Mouse (Mus musculus) WW6 (cell line): ENCODE data around the gene Rac3.
A peak's percentile ranks its signal among the peaks of the same experiment; 100 is the strongest.
"Not testable (repeated sequence)": the region's sequence is repeated elsewhere in the genome, so short reads cannot be mapped to it uniquely, and the experiment has no call there.

Experiments
- DNase-seq: peaks from one replicate; pipeline ENCODE4 v3.0.0-alpha.2; 2013; ENCODE audit warnings: low read depth, low spot score

Rac3 gene

DNA sequence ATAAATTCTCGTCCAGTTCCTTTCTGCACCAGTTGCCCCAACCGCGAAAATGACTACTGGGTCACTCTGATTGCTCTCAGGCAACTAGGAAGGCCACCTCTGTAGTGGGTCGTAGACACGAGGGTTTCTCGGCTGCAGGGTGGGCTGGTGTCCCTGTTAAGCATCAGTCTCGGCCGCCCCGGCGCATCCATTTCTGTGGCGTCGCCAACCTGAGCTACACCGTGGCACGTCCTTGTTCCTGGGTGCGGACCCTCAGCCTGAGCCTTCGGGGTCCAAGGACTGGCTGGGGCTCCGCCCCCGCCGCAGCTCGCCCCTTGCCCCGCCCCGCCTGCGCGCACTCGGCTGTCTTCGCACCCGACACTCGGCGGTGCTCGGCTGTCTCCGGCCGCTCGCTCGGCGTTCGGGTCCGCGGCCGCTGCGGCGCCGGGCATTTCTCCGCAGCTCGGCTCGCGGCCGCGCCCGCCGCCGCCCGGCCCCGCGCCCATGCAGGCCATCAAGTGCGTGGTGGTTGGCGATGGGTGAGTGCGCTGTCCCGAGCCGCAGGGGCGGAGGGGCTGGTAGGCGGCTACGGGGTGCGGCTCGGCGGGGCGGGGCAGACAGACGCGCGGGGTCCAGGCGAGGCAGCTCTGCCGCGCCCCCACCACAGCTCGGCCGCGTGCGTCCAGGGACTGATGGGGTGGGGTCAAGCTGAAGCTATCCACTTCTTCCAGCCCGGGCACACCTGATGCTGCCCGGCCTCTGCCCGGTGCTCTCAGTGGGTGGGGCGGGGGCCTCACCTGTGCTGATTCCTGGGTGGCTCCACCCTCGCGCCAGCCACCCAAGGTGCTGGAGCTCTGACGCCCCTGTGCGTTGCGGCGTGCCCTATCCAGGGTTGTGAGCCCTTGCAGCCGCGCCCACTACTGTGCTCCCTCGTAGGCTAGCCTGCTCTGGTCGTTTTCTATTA lies at the start of gene Rac3:
Gene Rac3 (plus strand): TSS at position 347 of the 943 bp plus-strand sequence.
- no peak for DNase-seq

DNA sequence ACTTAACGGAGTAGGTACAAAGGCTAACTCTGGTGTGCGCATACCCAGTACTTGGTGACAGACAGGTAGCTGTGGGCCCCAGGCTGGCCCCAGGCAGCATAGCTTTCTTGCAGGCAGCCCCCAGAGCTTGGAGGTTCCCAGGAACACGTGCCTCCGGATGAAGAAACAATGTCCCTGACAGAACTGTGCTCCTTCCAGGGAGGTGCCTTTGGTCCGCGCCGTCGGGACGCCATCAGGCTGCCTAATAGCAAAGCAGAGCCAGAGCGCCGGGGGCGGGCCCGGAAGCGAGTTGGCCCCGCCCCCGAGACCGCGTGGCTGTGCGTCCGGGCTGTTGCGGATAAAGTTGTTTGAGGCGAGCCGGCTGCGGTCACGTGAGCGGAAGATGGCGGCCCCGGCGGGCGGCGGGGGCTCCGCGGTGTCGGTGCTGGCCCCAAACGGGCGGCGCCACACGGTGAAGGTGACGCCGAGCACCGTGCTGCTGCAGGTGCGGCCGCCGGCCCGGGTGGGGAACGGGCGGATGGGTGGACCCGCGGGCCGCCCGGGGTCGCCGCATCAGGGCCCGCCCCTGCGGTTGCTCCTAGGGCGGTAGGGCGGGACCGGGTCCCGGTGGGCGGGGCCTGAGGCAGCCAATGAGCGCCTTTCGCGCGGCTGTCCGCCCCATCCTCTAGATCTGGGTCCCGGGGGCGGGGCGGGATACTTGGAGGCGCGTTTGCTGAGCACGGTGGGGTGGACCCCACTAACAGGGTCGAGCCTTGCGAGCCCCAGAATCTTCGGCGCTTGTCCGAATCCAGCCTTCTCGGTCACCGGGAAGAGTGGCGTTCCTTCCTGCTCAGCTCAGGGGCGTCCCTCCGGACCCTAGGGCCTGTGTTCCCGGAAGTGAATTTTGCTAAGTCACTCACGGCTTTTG lies 48.3 kb upstream of the Rac3 start, which contains the start of gene Aspscr1:
Gene Aspscr1 (plus strand): TSS at position 287 of the 907 bp plus-strand sequence.
- DNase-seq: peak; percentile 92

DNA sequence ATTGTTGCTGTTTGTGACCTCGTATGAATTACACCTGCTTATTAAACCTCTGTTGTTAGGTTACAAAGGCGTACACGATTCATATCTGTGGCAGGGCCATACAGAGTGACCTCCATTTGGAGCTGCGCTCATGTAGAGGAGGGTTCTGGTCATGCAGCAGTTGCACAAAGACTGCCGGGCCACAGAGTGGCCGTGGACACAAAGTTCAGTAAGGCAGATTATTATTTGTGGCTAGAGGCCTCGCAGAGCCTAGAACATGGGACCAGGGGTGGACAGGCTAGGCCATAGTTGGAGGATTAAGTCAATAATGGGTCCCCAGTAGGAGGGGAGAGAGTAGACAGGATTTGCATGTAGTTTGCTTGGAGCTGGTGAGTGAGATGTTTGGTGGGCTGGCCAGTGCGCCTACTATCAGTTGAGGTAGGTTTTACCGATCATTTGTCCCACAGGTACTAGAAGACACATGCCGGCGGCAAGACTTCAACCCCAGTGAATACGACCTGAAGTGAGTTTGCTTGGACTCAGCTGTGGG lies 47.6 kb upstream of the Rac3 start:
- DNase-seq: no peak

DNA sequence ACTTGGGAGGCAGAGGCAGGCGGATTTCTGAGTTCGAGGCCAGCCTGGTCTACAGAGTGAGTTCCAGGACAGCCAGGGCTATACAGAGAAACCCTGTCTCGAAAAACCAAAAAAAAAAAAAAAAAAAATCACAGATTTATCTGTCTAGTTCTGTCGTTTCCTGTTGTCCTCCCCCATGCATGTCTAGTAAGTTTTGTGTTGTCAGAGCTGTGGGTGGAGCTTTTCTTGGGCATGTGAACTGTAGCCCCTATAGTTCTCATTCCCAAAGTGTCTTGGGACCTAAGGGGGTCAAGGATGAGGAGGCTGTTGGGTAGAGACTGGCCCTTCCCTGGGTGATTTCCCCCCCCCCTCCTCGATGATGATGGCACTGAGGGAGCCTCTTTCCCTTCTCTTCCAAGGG lies 45.4 kb upstream of the Rac3 start:
- not testable (repeated sequence) for DNase-seq

DNA sequence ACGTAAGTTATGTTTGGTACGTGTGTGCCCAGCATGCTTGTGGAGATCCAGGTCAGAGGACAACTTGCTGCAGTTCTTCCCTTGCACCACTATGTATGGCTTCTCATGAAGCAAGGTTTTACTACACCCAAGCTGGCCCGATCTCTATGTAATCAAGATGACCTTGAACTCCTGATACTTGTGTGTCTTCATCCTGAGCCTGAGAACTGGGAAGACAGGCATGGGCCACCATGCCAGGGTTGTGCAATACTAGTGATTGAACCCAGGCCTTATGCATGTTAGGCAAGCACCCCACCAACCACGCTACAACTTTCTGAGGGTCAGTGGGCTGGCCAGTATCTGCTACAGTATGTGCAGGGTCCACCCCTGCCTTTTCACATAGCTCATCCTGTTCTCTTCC lies 44.3 kb upstream of the Rac3 start:
- DNase-seq: no peak

DNA sequence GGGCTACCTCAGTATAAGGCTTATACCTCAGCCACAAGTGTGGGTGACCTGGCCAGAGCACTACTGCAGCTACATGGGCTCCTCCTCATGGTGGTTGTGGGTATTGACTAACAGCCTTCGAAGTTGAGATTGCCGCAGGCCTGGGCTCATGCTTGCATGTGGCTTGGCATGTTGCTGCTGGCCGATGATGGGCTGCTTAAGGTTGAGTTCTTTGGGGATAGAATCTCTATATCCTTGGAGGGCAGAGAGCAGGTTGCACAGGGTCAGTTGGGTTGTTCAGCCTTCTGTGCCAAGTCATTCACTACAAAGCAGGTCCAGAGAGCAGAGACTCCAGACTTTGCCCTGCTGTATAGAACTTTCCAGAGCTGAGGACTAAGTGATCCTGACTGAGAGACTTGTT lies 41.4 kb upstream of the Rac3 start:
- no peak for DNase-seq

DNA sequence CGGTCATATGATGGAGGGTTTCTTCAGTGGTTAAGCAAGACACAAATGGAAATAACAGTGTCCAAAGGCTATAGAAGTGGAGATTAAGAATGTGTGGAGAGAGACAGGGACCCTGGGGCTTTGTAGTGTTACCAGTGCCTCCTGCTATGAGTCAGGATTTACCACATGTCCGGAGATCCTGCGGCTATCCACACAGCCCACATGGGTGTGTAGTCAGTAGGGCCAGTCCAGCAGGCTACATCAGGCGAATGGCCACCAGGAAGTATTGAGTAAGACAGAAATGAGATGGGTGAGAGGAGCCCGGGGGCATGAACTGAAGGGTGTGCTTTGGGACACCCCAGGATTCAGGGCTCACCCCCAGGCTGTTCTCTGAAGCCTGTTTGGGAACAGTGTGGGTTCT lies 38.6 kb upstream of the Rac3 start:
- DNase-seq: no peak

DNA sequence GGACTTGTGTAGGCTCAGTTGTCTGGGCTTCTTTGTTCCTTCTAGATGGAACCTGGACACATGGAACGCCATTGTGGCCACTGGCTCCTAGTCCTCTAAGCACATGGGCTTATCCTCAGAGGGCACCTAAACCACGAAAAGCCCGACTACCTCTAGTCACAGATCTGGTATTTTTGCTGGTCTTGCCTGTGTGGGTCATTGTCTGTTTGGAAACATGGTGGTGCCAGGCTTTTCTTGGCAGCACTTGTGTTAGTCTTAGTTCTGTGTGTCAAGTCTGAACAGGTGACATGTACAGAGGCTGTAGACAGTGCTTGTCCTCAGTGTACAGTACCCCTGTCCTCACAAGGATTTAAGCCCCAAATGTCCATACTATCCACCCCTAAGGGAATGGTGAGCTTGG lies 37.7 kb upstream of the Rac3 start:
- no peak for DNase-seq

DNA sequence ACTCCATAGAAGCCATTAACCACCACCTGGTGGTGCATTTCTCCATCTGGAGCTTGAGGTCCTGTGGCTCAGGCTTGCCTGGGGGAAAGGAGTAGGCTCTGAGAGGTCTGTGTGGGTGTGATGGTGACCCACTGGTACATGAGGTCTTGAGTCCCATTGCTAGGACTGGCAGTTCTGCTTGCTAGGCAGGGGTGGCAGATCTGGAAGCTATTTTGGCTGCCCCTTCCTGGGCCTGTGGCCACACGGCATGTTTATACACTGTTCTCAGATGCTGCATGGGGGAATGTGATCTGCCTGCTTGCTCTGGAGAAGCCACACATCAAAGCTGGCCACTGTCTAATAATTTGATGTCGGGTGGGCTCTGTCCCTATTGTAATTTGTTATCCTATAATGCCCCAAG lies 37.2 kb upstream of the Rac3 start:
- no peak for DNase-seq

DNA sequence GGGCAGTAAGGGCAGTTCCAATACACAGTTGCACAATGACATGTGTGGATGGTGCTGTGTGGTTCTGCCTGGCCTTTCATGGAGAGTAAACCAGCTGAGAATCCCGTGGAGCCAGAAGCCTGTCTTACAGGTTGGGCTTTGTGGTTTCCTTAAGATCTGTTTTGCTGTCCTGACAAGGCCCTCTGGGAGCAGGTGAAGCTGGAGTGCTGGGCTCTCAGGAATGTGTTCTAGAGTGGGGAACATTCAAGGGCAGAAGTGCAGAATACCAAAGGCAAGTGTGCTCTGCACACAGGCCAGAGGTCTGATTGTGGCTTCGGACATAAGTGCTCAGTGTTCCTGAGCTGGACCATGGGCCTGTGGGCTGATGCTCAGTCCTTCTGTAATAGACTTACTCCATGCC lies 36.6 kb upstream of the Rac3 start:
- no peak for DNase-seq

DNA sequence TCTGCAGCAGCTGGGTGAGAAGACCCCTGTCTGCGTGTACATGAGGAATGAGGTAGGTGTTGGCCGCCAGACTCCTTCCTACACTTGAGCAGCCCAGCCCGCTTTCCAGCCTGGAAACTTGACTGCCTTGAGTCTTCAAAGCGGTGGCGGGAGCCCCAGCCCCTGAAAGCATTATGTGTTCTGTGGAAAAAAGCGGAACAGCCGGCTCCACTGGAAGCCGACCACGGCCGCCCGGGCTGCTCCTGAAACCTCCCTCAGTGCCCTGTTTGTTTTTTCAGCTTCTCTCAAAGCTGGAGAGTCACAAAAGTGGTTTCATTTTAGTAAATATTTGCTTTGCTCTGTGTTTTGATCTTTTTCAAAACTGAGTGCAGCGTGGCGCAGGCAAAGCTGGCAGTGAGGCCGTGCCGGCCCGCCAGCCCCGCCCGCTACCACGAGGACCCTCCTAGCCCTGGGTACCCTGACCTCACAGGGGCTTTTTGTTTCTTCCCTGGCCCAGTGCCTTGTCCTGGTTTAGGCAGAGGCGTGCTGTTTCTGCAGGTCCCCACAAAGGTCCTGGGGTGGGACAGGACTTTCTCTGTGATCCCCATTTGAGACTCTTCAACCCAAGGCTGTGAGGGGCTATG lies 34.5 kb upstream of the Rac3 start:
- DNase-seq: no peak

DNA sequence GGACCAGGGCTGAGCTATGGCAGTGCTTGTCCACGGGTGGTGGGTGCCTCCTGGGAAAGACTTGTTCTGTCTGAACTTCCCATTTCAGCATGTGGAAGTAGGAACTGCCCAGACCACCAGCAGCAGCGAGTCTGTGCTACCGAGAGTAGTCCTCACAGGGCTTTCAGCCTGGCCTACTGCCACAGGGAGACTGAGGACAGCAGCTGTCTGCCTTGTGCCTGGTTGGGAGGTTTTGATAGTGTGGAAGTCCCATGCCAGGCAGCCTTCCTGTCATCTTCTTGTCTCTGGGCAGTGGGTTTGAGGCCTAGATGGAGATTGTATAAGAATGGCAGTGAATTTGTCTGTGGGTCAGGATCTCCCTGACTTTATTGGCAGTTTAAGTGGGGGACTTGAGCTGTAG lies 31.9 kb upstream of the Rac3 start:
- no peak for DNase-seq

DNA sequence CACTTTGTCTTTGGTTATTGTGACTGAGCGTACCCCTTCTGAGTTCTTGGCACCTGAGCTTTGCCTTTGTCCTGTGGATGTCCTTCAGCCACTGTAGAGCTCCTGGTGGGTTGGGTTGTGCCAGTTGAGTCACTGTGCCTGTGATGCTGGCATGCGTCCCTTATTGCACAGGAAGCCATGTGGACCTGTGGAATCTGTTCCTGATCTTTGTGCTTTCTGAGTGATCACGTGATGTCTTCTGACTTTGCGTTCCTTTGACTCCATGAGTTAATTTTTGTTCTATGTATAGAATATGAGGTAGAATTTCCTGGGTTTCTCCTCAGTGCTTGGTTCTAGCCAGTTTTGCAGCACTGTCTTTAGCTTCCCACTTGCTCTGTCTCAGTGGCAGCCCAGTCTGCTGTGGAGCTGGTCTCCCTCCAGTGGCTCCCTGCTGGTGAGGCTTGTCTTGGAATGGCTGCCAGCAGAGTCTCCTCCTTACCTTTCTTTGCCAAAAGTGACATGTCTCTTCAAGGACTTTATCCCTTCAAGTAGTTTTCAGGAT lies 28.7 kb upstream of the Rac3 start:
- DNase-seq: no peak

DNA sequence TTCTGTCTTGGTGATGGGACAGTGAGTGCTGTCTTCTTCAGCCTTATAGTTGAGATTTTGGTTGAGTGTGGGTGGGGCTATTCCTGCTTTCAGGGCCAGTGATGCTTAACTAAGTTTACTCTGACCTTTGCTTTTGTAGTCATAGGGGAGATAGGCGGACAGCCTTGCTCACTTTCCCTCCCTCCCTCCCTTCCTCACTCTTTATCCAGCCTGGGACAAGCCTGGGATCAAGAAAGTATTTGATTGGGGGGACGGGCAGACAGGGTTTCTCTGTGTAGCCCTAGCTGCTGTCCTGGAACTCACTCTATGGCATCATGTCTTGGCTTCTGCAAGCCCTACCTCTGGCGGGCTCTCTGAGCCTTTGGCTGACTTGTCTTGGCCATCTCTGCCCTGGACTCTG lies 27.8 kb upstream of the Rac3 start:
- no peak for DNase-seq

DNA sequence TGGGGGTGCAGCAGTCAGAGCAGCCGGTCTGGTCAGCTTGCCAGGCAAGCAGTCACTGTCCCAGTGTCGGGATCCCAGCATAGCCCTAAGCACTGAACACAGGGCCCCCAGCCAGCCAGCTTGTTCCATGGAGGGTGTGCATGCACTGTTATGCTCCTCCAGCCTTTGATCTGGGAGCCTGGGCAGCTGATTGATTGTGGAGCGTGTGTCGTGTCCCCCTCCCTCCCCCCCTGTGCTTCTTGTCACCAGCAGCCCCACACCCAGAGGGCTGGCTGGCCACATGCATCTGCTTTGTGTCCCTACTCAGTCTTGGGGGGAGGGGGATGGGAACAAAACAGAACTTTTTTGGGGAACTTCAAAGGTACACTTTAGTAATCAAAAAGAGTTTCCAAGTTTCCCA lies 26.1 kb upstream of the Rac3 start:
- no peak for DNase-seq

DNA sequence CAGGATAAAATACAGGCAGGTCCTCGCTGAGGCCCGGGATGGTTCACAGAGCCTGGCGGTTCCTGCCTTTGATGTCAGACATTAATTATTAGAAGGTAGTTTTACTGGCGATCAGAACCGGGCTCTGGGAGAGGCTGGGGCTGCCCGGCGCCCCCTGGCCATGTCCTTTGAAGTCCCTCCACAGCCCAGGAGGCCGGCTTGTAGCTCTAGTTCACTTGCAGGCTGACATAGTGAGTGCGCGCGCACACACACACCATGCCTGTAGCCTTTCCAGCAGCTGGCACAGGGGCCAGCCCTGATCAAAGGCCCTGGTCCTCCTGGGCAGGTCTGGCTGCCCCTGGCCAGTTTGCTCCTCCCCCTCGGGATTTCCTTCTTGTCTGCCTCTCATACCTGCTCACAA lies 25.6 kb upstream of the Rac3 start:
- DNase-seq: no peak

DNA sequence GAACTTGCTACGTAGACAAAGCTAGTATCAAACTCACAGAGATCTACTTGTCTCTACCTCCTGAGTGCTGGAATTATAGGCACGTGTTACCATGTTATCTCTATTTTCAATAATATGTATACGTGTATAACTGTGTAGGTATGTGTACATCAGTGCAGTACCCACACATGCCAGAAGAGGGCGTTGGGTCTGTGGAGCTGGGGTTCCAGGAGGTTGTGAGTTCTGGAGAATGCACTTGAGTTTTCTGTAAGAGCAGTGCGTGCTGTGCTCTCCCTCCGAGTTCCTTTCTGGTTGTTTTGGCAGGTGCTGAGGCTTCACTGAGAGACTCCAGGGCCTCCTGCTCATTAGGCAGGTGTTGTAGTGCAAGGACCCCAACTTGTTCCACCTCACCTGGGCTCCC lies 24.7 kb upstream of the Rac3 start:
- no peak for DNase-seq

DNA sequence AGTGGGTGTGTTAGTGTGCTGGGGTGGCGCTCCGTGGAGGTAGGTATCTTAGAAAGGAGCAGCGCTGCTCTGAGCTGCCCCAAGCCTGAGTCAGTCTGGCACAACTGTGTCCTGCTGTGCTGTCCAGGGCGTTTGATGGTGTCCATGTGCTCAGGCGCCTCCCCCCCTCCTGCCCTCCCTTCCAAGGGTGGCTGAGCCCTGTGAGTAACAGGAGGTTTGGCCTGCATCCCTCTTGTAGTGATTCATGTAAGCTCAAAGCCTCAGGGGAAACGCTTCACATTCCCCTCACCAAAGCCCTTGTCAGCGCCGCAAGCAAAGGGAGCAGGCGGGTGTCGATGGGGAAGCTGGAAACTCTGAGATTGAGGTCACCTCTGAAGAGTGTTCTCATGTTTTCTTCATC lies 23.5 kb upstream of the Rac3 start:
- DNase-seq: no peak

DNA sequence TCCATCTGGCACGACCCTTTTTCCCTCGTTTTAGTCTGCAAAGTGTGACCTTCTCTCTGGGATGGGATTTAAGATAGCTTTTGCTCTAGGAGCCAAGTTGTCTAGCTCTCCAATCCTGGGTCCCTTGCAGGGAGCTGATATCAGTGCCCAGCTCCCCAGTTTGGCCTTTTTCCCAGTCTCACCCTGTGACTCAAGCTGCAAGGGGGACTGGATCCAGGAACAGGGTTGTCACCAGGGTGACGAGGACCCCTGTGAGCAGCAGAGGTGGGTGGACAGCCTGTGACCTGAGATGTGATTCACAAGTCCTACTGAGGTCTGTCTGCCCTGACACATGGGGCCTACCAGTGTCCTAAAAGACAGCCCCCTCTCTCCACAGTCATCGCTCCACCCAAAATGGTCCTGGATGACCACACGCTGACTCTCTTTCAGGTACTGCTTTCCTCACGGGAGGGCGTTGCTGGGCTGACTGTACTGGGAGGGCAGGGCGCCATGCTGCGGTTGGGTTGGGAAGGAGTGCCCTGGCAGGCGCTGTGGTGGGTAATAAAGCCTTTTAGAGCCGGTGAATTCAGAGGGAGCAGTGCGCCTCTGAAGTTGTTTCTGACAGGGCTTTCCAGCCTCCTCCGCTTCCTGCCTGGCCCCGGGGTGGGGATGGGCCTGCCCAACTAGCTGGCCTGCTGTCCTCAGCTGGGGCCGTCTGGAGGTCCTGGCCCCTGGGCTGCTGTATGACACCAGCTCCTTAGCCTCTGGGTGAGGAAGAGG lies 17.4 kb upstream of the Rac3 start:
- no peak for DNase-seq

DNA sequence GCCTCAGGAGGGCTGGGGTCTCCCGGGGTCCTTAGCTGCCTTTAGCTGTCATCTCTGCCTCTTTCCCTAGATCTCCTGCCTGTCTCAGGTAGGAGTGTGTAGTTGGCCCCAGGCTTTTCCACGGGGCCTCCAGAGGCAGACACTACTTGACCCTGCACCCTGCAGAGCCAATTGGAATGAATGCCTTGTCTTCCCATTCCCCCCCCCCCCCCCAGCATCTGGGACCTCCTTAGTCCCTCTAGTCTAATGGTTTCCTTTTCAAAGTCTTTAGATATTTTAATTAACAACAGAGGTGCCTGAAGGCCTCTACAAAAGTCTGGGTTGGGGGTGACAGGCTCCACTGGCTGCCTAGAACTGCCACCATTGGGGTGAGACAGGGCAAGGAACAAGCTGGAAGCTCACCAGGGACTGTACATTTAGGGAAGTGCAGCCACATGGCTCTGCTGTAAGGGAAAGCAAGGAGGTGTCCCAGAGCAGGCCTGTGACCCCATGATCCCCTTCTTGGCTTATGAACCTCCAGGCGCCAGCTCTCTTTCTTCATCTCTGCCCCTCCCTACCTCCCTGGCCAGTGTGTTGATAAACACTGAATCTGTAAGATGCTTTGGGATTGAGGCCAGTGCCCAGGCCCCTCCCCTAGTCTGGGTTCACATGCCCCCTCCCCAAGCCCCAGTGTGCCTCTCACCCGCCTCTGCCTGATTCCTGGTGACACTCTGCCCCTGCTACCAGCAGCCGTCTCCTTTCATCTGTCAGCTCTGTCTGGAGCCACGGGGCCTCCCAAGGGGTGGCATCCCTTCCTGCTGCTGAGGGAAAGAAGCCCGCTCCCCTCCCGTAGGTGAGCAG lies 16.6 kb upstream of the Rac3 start:
- no peak for DNase-seq
